Mouse (Mus musculus): ENCODE measurements around the gene Galnt2.

DNA sequence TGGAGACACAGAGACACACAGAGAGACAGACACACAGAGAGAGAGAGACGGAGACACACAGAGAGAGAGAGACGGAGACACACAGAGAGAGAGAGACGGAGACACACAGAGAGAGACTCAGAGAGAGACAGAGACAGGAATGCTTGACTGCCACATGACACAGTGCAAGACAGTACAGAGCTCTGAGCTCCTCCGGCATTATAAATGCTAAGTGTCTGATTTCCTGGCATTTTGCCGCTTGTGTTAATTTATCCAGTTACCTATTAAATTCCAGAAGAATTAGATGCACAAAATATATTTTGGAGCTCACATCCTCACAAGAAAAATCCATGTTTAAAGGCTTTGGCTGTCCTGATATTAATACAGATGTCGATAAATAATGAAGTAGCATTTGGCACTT is 46.1 kb upstream of the Galnt2 start:
- TF ChIP-seq EP300 (IDR thresholded peaks at IDR 0.05; ENCODE audit: low read depth): no peak
- no peak for TF ChIP-seq CTCF (IDR thresholded peaks at IDR 0.05; ENCODE audit: low read depth)

Data from liver, postnatal 0 days (tissue).